Mouse (Mus musculus): ENCODE measurements around the gene C530025M09Rik. TPM values are rescaled to one million over a fixed set of nuclear protein-coding genes. Genes with fewer than 3 reads are reported as not detected.

The C530025M09Rik gene
- polyA plus RNA-seq, 1 experiment from 2014 or later, result 0.27 TPM

DNA sequence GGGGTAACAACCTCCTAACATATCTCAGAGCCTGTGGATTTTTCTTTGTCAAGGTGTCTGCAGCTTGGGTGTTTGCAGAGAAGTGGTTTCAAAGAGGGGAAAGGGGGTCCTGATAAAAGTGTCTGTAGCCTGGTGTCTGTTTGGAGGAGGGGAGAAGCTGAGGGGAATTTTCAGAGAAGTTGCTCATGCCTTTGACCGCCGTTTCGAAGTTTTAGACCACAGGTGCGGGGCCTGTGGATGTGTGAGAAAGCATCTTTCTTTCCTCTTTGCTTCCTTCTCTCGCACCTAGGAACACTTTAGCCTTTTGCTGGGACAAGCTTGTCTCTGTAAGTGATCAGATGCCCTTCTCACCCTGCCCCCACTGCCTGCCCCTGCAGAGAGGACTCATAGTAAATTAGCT is 1.3 kb upstream of the C530025M09Rik start:
- H3K4me1 ChIP-seq, result peaks cover 26% of the 10 kb centered on the region
- H3K27me3 ChIP-seq (ENCODE audit: low read depth, poor library complexity, severe bottlenecking), result peaks cover 64% of the 10 kb centered on the region
- H3K9me3 ChIP-seq (replicated peaks), result no peaks in the 10 kb centered on the region
- peak; percentile 22 for DNase-seq (ENCODE audit: low spot score)
- H3K4me3 ChIP-seq, result peak overlapping the region; percentile 76
- 7% methylated on average over 5 of the region's 5 CpGs for WGBS
- no peak overlapping the region for H3K27ac ChIP-seq (replicated peaks)
- H3K36me3 ChIP-seq, result no peaks in the 10 kb centered on the region

DNA sequence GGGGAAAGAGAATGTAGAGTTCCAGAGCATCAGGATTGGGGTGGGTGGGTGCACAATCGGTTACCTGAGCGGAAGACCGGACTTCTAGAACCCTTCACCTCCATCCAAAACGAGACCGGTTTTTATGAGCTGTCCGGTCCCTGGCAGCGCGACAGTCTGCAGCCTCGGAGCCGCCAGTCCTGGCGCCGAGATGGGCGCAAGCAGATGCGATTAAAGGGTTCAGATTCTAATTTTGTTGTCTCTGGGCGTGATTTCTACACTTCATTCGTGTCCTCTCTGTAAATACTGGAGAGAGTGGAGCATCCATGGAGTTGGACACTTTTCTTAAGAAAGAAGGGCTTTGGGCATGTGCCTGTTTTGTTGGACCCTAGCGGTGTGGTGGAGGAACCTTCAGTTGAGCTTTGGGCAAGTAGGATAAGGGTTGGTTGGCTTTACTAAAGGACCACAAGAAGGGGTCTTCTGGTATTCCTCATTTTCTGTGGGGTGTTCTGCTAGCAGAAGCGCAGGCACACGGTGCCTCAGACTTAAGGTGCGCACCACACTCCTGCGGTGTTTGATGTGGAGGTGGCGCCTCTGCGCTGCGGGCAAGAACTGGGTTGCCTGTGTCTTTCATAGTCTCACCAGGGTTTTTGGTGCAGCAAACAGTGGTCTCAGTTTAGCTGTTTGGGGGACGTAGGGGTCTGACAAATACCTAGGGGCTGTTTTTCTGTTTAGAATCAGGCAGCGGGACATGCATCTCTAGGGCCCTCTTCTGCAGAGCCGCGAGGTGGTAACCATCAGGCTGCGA is 639 bp upstream of the C530025M09Rik start:
- Histone ChIP-seq H3K4me3 (peak overlapping the region; percentile 76), H3K27ac (replicated peaks) (peak overlapping the region; percentile 82; the same call in 1 of the 2 replicates), H3K27me3 (ENCODE audit: low read depth, poor library complexity, severe bottlenecking) (peaks cover 64% of the 10 kb centered on the region), H3K4me1 (peaks cover 26% of the 10 kb centered on the region), H3K9me3 (replicated peaks) (no peaks in the 10 kb centered on the region), H3K36me3 (no peaks in the 10 kb centered on the region)
- 1% methylated on average over 29 of the region's 29 CpGs for whole genome bisulfite sequencing
- DNase-seq (ENCODE audit: low spot score), result peak; percentile 48

DNA sequence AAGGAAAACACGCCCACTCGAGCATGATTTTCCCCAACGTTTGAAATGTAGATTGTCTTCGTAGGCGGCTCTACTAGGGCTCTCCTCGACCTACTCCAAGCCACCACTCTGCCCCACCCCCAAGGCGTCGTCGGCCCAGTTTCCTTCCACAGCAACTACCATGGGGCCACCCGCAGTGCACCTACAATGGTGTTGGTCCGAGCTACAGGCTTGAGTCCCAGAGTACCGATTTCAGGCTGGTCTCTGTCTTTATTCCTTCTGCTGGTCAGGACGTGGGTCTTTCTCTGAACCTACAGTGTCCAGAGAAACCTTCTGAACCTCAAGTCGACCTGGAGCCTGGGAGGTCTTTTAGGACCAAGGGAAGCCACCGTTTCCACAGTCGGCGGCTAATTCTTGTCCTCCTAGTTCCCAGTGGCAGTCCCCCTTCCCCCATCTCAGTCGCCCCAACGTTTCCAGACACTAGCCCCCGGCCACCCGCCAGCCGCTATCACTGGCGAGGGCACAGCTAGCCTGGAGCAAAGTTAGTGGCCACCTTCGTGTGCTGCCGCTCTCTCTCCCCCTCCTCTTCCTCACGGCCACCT is 968 bp downstream of the C530025M09Rik start:
- Histone ChIP-seq H3K4me3 (peak overlapping the region; percentile 76), H3K27ac (replicated peaks) (peak overlapping the region; percentile 82), H3K9me3 (replicated peaks) (no peaks in the 10 kb centered on the region), H3K4me1 (peaks cover 26% of the 10 kb centered on the region), H3K36me3 (no peaks in the 10 kb centered on the region), H3K27me3 (ENCODE audit: low read depth, poor library complexity, severe bottlenecking) (peaks cover 64% of the 10 kb centered on the region)
- WGBS, result 2% methylated on average over 26 of the region's 26 CpGs
- no peak for DNase-seq (ENCODE audit: low spot score)

GRCm38 (mm10) chr2:149828911-149829310 is 2.1 kb downstream of the C530025M09Rik start, which contains the start of gene Syndig1:
TSS of gene Syndig1 (plus strand) at chr2:149829211.
- 85% methylated on average over 2 of the region's 2 CpGs for WGBS
- no peaks in the 10 kb centered on the region for H3K9me3 ChIP-seq (replicated peaks)
- H3K27ac ChIP-seq (replicated peaks), result peak within 1 kb of the TSS; percentile 82; the same call in 1 of the 2 replicates
- peaks cover 61% of the 10 kb centered on the region for H3K27me3 ChIP-seq (ENCODE audit: low read depth, poor library complexity, severe bottlenecking)
- H3K4me1 ChIP-seq, result peaks cover 26% of the 10 kb centered on the region
- peak within 1 kb of the TSS; percentile 76 for H3K4me3 ChIP-seq
- no peaks in the 10 kb centered on the region for H3K36me3 ChIP-seq
- no peak for DNase-seq (ENCODE audit: low spot score)

GRCm38 (mm10) chr2:149820201-149820600 is 10.8 kb downstream of the C530025M09Rik start:
- Histone ChIP-seq H3K27me3 (ENCODE audit: low read depth, poor library complexity, severe bottlenecking) (no peaks in the 10 kb centered on the region), H3K4me3 (no peak overlapping the region), H3K9me3 (replicated peaks) (no peaks in the 10 kb centered on the region), H3K27ac (replicated peaks) (no peak overlapping the region), H3K36me3 (no peaks in the 10 kb centered on the region), H3K4me1 (no peaks in the 10 kb centered on the region)
- peak; percentile 11 for DNase-seq (ENCODE audit: low spot score)
- 34% methylated on average over 2 of the region's 2 CpGs for WGBS

DNA sequence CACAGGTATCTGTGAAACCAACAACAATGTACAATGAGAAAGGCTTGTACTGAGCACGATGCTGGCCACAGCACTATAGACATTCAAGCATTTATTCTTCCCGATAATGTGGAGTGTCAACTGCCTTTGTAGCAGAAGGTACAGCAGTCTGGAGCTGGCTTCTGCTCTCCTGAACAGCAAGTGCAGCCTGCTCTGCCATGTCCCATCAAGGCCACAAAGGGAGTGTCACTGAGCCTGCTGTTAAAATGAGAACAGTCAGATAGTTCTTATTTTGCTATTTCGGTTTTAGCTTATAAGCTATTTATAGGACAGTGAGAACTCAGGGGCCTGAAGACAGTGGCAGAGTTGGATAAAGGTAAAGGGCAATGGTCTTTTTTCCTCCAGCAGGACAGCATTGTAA is 11.3 kb downstream of the C530025M09Rik start:
- Histone ChIP-seq H3K27ac (replicated peaks) (no peak overlapping the region), H3K9me3 (replicated peaks) (no peaks in the 10 kb centered on the region), H3K4me3 (no peak overlapping the region), H3K36me3 (no peaks in the 10 kb centered on the region), H3K4me1 (no peaks in the 10 kb centered on the region), H3K27me3 (ENCODE audit: low read depth, poor library complexity, severe bottlenecking) (no peaks in the 10 kb centered on the region)
- no peak for DNase-seq (ENCODE audit: low spot score)
- WGBS, result 85% methylated on average over 3 of the region's 3 CpGs

DNA sequence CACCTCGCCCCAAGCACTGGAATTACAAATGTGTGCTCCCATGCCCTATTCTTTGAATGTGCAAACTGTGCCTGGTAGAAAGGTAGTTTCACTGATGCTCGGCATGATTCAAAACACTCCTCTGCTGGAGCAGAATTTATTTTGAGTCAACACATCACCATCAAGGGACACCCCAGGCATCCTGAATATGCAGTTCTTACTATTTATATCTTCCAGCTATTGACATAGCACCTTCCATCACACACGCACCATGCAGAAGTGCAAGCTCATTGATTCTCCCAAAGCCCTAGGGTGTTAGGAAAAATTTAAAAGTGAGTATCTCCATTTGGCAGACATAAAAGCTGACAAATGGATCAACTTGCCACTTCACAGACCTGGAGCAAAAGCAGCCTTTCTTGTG is 12.6 kb downstream of the C530025M09Rik start:
- Histone ChIP-seq H3K27ac (replicated peaks) (no peak overlapping the region), H3K4me3 (no peak overlapping the region), H3K9me3 (replicated peaks) (no peaks in the 10 kb centered on the region), H3K36me3 (no peaks in the 10 kb centered on the region), H3K4me1 (no peaks in the 10 kb centered on the region), H3K27me3 (ENCODE audit: low read depth, poor library complexity, severe bottlenecking) (no peaks in the 10 kb centered on the region)
- DNase-seq (ENCODE audit: low spot score), result no peak
- 87% methylated on average over 3 of the region's 3 CpGs for WGBS

DNA sequence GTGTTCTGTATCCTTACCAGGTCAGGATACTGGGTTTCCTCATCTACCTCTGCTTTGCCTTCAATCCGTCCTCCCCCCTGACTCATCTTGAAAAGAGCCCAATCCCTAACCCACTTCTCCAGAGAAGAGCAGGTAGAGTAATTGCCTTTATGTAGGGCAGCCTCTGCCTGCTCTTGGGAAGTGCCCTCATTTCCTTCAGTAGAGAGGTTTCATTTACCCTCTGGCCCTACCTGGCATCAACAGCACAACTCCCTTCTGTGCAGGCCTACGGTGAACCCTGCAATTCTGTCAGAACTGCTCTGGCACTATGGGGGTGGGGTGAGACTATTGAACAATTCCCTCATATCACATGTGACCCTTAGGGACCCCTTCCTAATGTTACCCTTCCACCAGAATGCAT is 18.1 kb downstream of the C530025M09Rik start:
- WGBS, result 83% methylated on average over 2 of the region's 2 CpGs

GRCm38 (mm10) chr2:149805256-149805655 is 25.8 kb downstream of the C530025M09Rik start:
- WGBS, result 91% methylated on average over 2 of the region's 2 CpGs
- Histone ChIP-seq H3K4me3 (no peak overlapping the region), H3K36me3 (no peaks in the 10 kb centered on the region), H3K27me3 (ENCODE audit: low read depth, poor library complexity, severe bottlenecking) (no peaks in the 10 kb centered on the region), H3K4me1 (no peaks in the 10 kb centered on the region), H3K9me3 (replicated peaks) (no peaks in the 10 kb centered on the region), H3K27ac (replicated peaks) (no peak overlapping the region)
- DNase-seq (ENCODE audit: low spot score), result no peak

More for the DNA sequence above, 18.1 kb downstream of the C530025M09Rik start:
- no peak overlapping the region for H3K27ac ChIP-seq (replicated peaks)
- no peaks in the 10 kb centered on the region for H3K36me3 ChIP-seq
- no peak overlapping the region for H3K4me3 ChIP-seq
- H3K4me1 ChIP-seq, result no peaks in the 10 kb centered on the region
- no peaks in the 10 kb centered on the region for H3K27me3 ChIP-seq (ENCODE audit: low read depth, poor library complexity, severe bottlenecking)
- H3K9me3 ChIP-seq (replicated peaks), result no peaks in the 10 kb centered on the region
- no peak for DNase-seq (ENCODE audit: low spot score)

- WGBS, result 85% methylated on average over 3 of the region's 3 CpGs
- no peaks in the 10 kb centered on the region for H3K36me3 ChIP-seq
Measured at GRCm38 (mm10) chr2:149804599-149805140, 26.3 kb downstream of the C530025M09Rik start.

DNA sequence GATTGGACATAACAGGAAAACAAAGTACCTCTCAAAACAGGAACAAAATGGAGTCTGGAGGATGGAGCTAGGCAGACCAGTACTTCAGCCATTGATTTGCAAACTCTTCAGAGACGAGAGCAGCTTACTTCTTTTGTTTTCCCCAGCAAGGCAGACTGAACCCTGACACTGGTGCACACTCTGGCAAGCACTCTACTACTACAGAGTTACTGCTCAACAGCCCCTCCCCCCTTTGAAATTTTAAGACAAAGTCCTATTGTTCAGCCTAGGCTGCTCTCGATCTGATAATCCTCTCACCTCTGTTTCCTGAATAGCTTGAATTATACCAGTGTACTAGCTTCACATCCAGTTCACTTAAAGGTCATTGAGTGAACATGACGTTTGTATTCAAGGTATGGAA is 32.4 kb downstream of the C530025M09Rik start:
- Histone ChIP-seq H3K36me3 (no peaks in the 10 kb centered on the region), H3K4me3 (no peak overlapping the region), H3K27ac (replicated peaks) (no peak overlapping the region), H3K9me3 (replicated peaks) (no peaks in the 10 kb centered on the region), H3K27me3 (ENCODE audit: low read depth, poor library complexity, severe bottlenecking) (no peaks in the 10 kb centered on the region), H3K4me1 (peaks cover 14% of the 10 kb centered on the region)
- 9% methylated on average over 3 of the region's 3 CpGs for WGBS
- peak; percentile 18 for DNase-seq (ENCODE audit: low spot score)

More at GRCm38 (mm10) chr2:149804599-149805140, 26.3 kb downstream of the C530025M09Rik start:
- no peak overlapping the region for H3K4me3 ChIP-seq
- no peaks in the 10 kb centered on the region for H3K27me3 ChIP-seq (ENCODE audit: low read depth, poor library complexity, severe bottlenecking)
- no peak overlapping the region for H3K27ac ChIP-seq (replicated peaks)
- no peaks in the 10 kb centered on the region for H3K9me3 ChIP-seq (replicated peaks)
- no peaks in the 10 kb centered on the region for H3K4me1 ChIP-seq
- no peak for DNase-seq (ENCODE audit: low spot score)
